Comparison of ENCODE assay signal across 9 mouse cellular contexts in genomic region chr9:66283565-66284203, GRCm38 (mm10).
DNase-seq lines count a peak whose midpoint lies in the region; ATAC-seq and TF ChIP-seq lines count a peak whose summit lies in the region.
"Had no signal": no experiment of that assay in that cellular context is flagged by ENCODE, and none has a peak within 500 bp of the region (broad histone marks: within the 10 kb centered on the region; RNA-seq: fewer than 3 reads in every experiment).

No protein-coding gene starts in this region.

- no peaks in the 10 kb centered on the region for H3K36me3 ChIP-seq in kidney, adult 2 months (ENCODE audit: control insufficient read depth, insufficient read depth, low read length)
- no peaks in the 10 kb centered on the region for H3K36me3 ChIP-seq in kidney, embryonic 14.5 days (ENCODE audit: control insufficient read depth, insufficient read depth, low read length)
- H3K36me3 ChIP-seq: embryonic facial prominence, embryonic 13.5 days had no signal

- H3K4me1 ChIP-seq in kidney, adult 2 months (ENCODE audit: control insufficient read depth, insufficient read depth, low read length) = peaks cover 4% of the 10 kb centered on the region; the same call in 1 of the 2 replicates
- no peaks in the 10 kb centered on the region for H3K4me1 ChIP-seq in kidney, embryonic 14.5 days (ENCODE audit: control insufficient read depth, insufficient read depth, low read length)

- H3K27me3 ChIP-seq in kidney, adult 2 months (replicated peaks; ENCODE audit: control insufficient read depth, insufficient read depth, low read length) = no peaks in the 10 kb centered on the region
- no peaks in the 10 kb centered on the region for H3K27me3 ChIP-seq in kidney, embryonic 14.5 days (ENCODE audit: control insufficient read depth, insufficient read depth, low read length)
- H3K27me3 ChIP-seq: embryonic facial prominence, embryonic 13.5 days had no signal

- no peaks in the 10 kb centered on the region for H3K9me3 ChIP-seq in kidney, embryonic 14.5 days (ENCODE audit: control insufficient read depth, low read length)
- H3K9me3 ChIP-seq: embryonic facial prominence, embryonic 13.5 days had no signal

- no peak for ATAC-seq in kidney, embryonic 14.5 days (ENCODE audit: low FRiP score, low TSS enrichment)
- ATAC-seq in megakaryocyte, adult 5-6 weeks (ENCODE audit: poor library complexity, severe bottlenecking) = peak; percentile 67

- H3K27ac ChIP-seq in kidney, adult 2 months (ENCODE audit: insufficient read depth, low read depth, low read length) = no peak overlapping the region
- no peak overlapping the region for H3K27ac ChIP-seq in kidney, embryonic 14.5 days (ENCODE audit: low read depth, low read length)
- H3K27ac ChIP-seq: embryonic facial prominence, embryonic 13.5 days had no signal

- TF ChIP-seq CTCF in kidney, adult 2 months (conservative IDR thresholded peaks at IDR 0.05; ENCODE audit: insufficient read depth, insufficient read length, low read depth, low read length) = peak; percentile 62

- DNase-seq in kidney, adult 2 months = peak; percentile 84
- DNase-seq in T-cell, adult 2 months (ENCODE audit: low spot score) = peak; percentile 69
- peak; percentile 88 to 91 for DNase-seq in cerebellum, postnatal 14 days
- DNase-seq in gastrocnemius, postnatal 4 days (ENCODE audit: low spot score in 2 of 2) = peak; percentile 37 to 72
- DNase-seq in layer of hippocampus, adult 9-10 months (ENCODE audit: low spot score) = peak; percentile 67
- peak; percentile 21 to 56 for DNase-seq in thymus, adult 18-20 months

- H3K4me2 ChIP-seq in kidney, embryonic 14.5 days (replicated peaks; ENCODE audit: low read depth, low read length) = no peak overlapping the region
- H3K4me2 ChIP-seq: embryonic facial prominence, embryonic 13.5 days had no signal

- TF ChIP-seq POLR2A in kidney, adult 2 months (IDR thresholded peaks at IDR 0.05; ENCODE audit: low read depth, low read length) = no peak

- no peak overlapping the region for H3K4me3 ChIP-seq in kidney, adult 2 months (ENCODE audit: insufficient read depth, low read depth, low read length)
- H3K4me3 ChIP-seq in kidney, embryonic 14.5 days (ENCODE audit: low read length) = no peak overlapping the region
- H3K4me3 ChIP-seq: embryonic facial prominence, embryonic 13.5 days had no signal

- WGBS in kidney, adult 2 months = 1% methylated on average over 2 of the region's 2 CpGs
- 15% methylated on average over 2 of the region's 2 CpGs for WGBS in kidney, embryonic 14.5 days

- H3K9ac ChIP-seq in kidney, embryonic 14.5 days (ENCODE audit: low read depth, low read length) = no peak overlapping the region
- H3K9ac ChIP-seq: embryonic facial prominence, embryonic 13.5 days had no signal

Comparison
In these comparisons a context has a peak if more than half of its experiments do, and no peak if none do; other contexts are left out.
1. DNase-seq: peak in every context shown above with its lines; median percentile 90 in cerebellum, postnatal 14 days; 84 in kidney, adult 2 months; 69 in T-cell, adult 2 months; 67 in layer of hippocampus, adult 9-10 months; 54 in gastrocnemius, postnatal 4 days; 38 in thymus, adult 18-20 months.